Mouse (Mus musculus) forebrain, embryonic 16.5 days (tissue): ENCODE data around the gene Utp6. TPM values are rescaled to one million over a fixed set of nuclear protein-coding genes. Genes with fewer than 3 reads are reported as not detected.
"Not testable (repeated sequence)": the region's sequence is repeated elsewhere in the genome, so short reads cannot be mapped to it uniquely, and the experiment has no call there.

Experiments
- ATAC-seq: fragments of 200-750 bp; cut with Nextera tagmentation; 2 replicates; pipeline ENCODE4 v1.8.0; 2017; ENCODE audit warnings: mild to moderate bottlenecking, moderate library complexity
- H3K27ac ChIP-seq: fragments of 300-500 bp; sonication (generic); 2 replicates; pipeline ENCODE4 v1.5.1; 2014; ENCODE audit warnings: low read length, control low read depth
- H3K27me3 ChIP-seq: fragments of 300-500 bp; sonication (generic); replicated peaks from 2 replicates; pipeline ENCODE4 v1.6.1; 2014; ENCODE audit warnings: low read length; ENCODE audit not compliant: control insufficient read depth, insufficient read depth
- H3K36me3 ChIP-seq: fragments of 300-500 bp; sonication (generic); 2 replicates; pipeline ENCODE4 v1.6.1; 2014; ENCODE audit not compliant: control insufficient read depth, insufficient read depth
- H3K4me1 ChIP-seq: fragments of 300-500 bp; sonication (generic); replicated peaks from 2 replicates; pipeline ENCODE4 v1.6.1; 2014; ENCODE audit warnings: low read length; ENCODE audit not compliant: control insufficient read depth, insufficient read depth
- H3K4me2 ChIP-seq: fragments of 300-500 bp; sonication (generic); 2 replicates; pipeline ENCODE4 v1.6.1; 2014; ENCODE audit warnings: mild to moderate bottlenecking, low read length, control low read depth
- H3K4me3 ChIP-seq: fragments of 300-500 bp; sonication (generic); replicated peaks from 2 replicates; pipeline ENCODE4 v1.5.1; 2014; ENCODE audit warnings: mild to moderate bottlenecking, low read length, control low read depth
- H3K9ac ChIP-seq: fragments of 300-500 bp; sonication (generic); replicated peaks from 2 replicates; pipeline ENCODE4 v1.6.1; 2014; ENCODE audit warnings: low read depth, low read length, control low read depth
- H3K9me3 ChIP-seq: fragments of 300-500 bp; sonication (generic); 2 replicates; pipeline ENCODE4 v1.6.1; 2016; ENCODE audit warnings: low read length; ENCODE audit not compliant: control insufficient read depth
- WGBS: fragments of 180-500 bp; shearing (Covaris S2); extraction: QIAGEN DNeasy Blood & Tissue Kit; methylation state at CpG from one replicate; pipeline ENCODE4 v1.1.7; 2014; 5-methylcytosine and 5-hydroxymethylcytosine counted together
- polyA plus RNA-seq: library from polyadenylated mRNA; unstranded; fragments of >200 nt; fragmentation: Nextera tagmentation; extraction: Ambion mirVana; gene quantifications from 2 replicates; pipeline ENCODE4 v1.2.1, GENCODE M21; 2015

Utp6 gene
- polyA plus RNA-seq, 1 experiment from 2014 or later, result 49.8 TPM

- Histone ChIP-seq H3K4me3 (no peak overlapping the region), H3K9me3 (no peaks in the 10 kb centered on the region), H3K27me3 (no peaks in the 10 kb centered on the region), H3K4me1 (no peaks in the 10 kb centered on the region), H3K4me2 (no peak overlapping the region), H3K9ac (no peak overlapping the region), H3K27ac (no peak overlapping the region), H3K36me3 (no peaks in the 10 kb centered on the region)
- no peak for ATAC-seq
- 93% methylated on average over 4 of the region's 4 CpGs for WGBS
Observed at GRCm38 (mm10) chr11:79986886-79987285, 24.7 kb upstream of the Utp6 start.

- not testable (repeated sequence) for H3K27ac ChIP-seq, ATAC-seq, H3K4me2 ChIP-seq, H3K4me1 ChIP-seq, H3K36me3 ChIP-seq, H3K27me3 ChIP-seq, H3K9ac ChIP-seq, H3K9me3 ChIP-seq, H3K4me3 ChIP-seq
- WGBS, result 97% methylated on average over 3 of the region's 4 CpGs
Observed at GRCm38 (mm10) chr11:79977747-79978146, 15.6 kb upstream of the Utp6 start.

- H3K27me3 ChIP-seq, H3K27ac ChIP-seq, H3K36me3 ChIP-seq, ATAC-seq, H3K4me3 ChIP-seq, H3K4me1 ChIP-seq, H3K4me2 ChIP-seq, H3K9ac ChIP-seq, H3K9me3 ChIP-seq: not testable (repeated sequence)
- 94% methylated on average over 14 of the region's 14 CpGs for WGBS
Observed at GRCm38 (mm10) chr11:79977061-79977460, 14.9 kb upstream of the Utp6 start.

- not testable (repeated sequence) for H3K4me2 ChIP-seq, H3K4me3 ChIP-seq, H3K9ac ChIP-seq, H3K27me3 ChIP-seq, H3K36me3 ChIP-seq, H3K4me1 ChIP-seq, H3K9me3 ChIP-seq, ATAC-seq, H3K27ac ChIP-seq
- WGBS, result 70% methylated on average over 6 of the region's 6 CpGs
Observed at GRCm38 (mm10) chr11:79976645-79977044, 14.5 kb upstream of the Utp6 start.

- no peak overlapping the region for H3K27ac ChIP-seq
- no peak for ATAC-seq
- H3K9me3 ChIP-seq, result no peaks in the 10 kb centered on the region
- WGBS, result 98% methylated on average over 1 of the region's 1 CpGs
- peaks cover 7% of the 10 kb centered on the region; the same call in 1 of the 2 replicates for H3K4me1 ChIP-seq
- H3K9ac ChIP-seq, result no peak overlapping the region
- H3K36me3 ChIP-seq, result no peaks in the 10 kb centered on the region
- H3K4me2 ChIP-seq, result no peak overlapping the region
- H3K4me3 ChIP-seq, result no peak overlapping the region
- H3K27me3 ChIP-seq, result no peaks in the 10 kb centered on the region
Observed at GRCm38 (mm10) chr11:79976222-79976621, 14.0 kb upstream of the Utp6 start.

- H3K9ac ChIP-seq, result no peak overlapping the region
- H3K36me3 ChIP-seq, result no peaks in the 10 kb centered on the region
- no peak overlapping the region for H3K27ac ChIP-seq
- H3K9me3 ChIP-seq, result no peaks in the 10 kb centered on the region
- H3K4me2 ChIP-seq, result no peak overlapping the region
- H3K4me1 ChIP-seq, result peaks cover 7% of the 10 kb centered on the region; the same call in 1 of the 2 replicates
- WGBS, result 25% methylated on average over 2 of the region's 2 CpGs
- H3K4me3 ChIP-seq, result no peak overlapping the region
- no peaks in the 10 kb centered on the region for H3K27me3 ChIP-seq
- no peak for ATAC-seq
Observed at GRCm38 (mm10) chr11:79975377-79975776, 13.2 kb upstream of the Utp6 start.

- ATAC-seq, result peak; percentile 54; the same call in 1 of the 2 replicates
- peak overlapping the region; percentile 79 for H3K4me2 ChIP-seq
- no peaks in the 10 kb centered on the region for H3K9me3 ChIP-seq
- peaks cover 7% of the 10 kb centered on the region; the same call in 1 of the 2 replicates for H3K4me1 ChIP-seq
- peak overlapping the region; percentile 69 for H3K4me3 ChIP-seq
- WGBS, result under 1% methylated on average over 41 of the region's 41 CpGs
- H3K27me3 ChIP-seq, result no peaks in the 10 kb centered on the region
- H3K27ac ChIP-seq, result peak overlapping the region; percentile 25
- H3K9ac ChIP-seq, result peak overlapping the region; percentile 80
- H3K36me3 ChIP-seq, result no peaks in the 10 kb centered on the region
Observed at GRCm38 (mm10) chr11:79973626-79974476, 11.7 kb upstream of the Utp6 start.

- peak overlapping the region; percentile 79 for H3K4me2 ChIP-seq
- ATAC-seq, result no peak
- peaks cover 7% of the 10 kb centered on the region; the same call in 1 of the 2 replicates for H3K4me1 ChIP-seq
- H3K9ac ChIP-seq, result no peak overlapping the region; the same call in 1 of the 2 replicates
- no peaks in the 10 kb centered on the region for H3K27me3 ChIP-seq
- no peaks in the 10 kb centered on the region for H3K36me3 ChIP-seq
- no peaks in the 10 kb centered on the region for H3K9me3 ChIP-seq
- H3K27ac ChIP-seq, result no peak overlapping the region
- 7% methylated on average over 8 of the region's 8 CpGs for WGBS
- peak overlapping the region; percentile 69 for H3K4me3 ChIP-seq
Observed at GRCm38 (mm10) chr11:79973133-79973532, 10.9 kb upstream of the Utp6 start.

- Histone ChIP-seq H3K4me2 (no peak overlapping the region), H3K27me3 (0 out of 2 replicates have a peak, but pooled peaks cover 2% of the 10 kb centered on the region), H3K27ac (no peak overlapping the region), H3K4me1 (peaks cover 5% of the 10 kb centered on the region), H3K4me3 (no peak overlapping the region), H3K36me3 (no peaks in the 10 kb centered on the region), H3K9ac (no peak overlapping the region), H3K9me3 (no peaks in the 10 kb centered on the region)
- 83% methylated on average over 10 of the region's 10 CpGs for WGBS
- no peak for ATAC-seq
Observed at GRCm38 (mm10) chr11:79967752-79968151, 5.6 kb upstream of the Utp6 start.
